Mouse (Mus musculus) testis, adult 2 months (tissue): ENCODE results near the gene Apip. TPM values are rescaled to one million over a fixed set of nuclear protein-coding genes. Genes with fewer than 3 reads are reported as not detected.

Experiments
- H3K27ac ChIP-seq: fragments of 200-500 bp; 2 replicates; pipeline ENCODE4 v1.5.1; 2012; ENCODE audit warnings: low read depth, low read length; ENCODE audit not compliant: control insufficient read depth, insufficient read depth
- H3K27me3 ChIP-seq: fragments of 200-500 bp; 2 replicates; pipeline ENCODE4 v1.6.1; 2012; ENCODE audit warnings: mild to moderate bottlenecking, low read length, moderate library complexity; ENCODE audit not compliant: control insufficient read depth, insufficient read depth
- H3K36me3 ChIP-seq: fragments of 200-500 bp; 2 replicates; pipeline ENCODE4 v1.6.1; 2012; ENCODE audit warnings: mild to moderate bottlenecking, low read length; ENCODE audit not compliant: control insufficient read depth, insufficient read depth
- H3K4me1 ChIP-seq: fragments of 200-500 bp; 2 replicates; pipeline ENCODE4 v1.6.1; 2012; ENCODE audit warnings: low read length; ENCODE audit not compliant: control insufficient read depth, insufficient read depth
- H3K4me3 ChIP-seq: fragments of 200-500 bp; 2 replicates; pipeline ENCODE4 v1.5.1; 2012; ENCODE audit warnings: low read depth, mild to moderate bottlenecking, low read length, moderate library complexity, mixed read lengths; ENCODE audit not compliant: control insufficient read depth
- CTCF ChIP-seq: fragments of 200-500 bp; IDR thresholded peaks from 2 replicates; pipeline ENCODE4 v1.5.1; 2012; ENCODE audit warnings: low read depth, mild to moderate bottlenecking, inconsistent platforms, low read length, moderate library complexity; ENCODE audit not compliant: control insufficient read depth, insufficient read depth, insufficient replicate concordance
- POLR2A ChIP-seq: fragments of 200-500 bp; IDR thresholded peaks from 2 replicates; pipeline ENCODE4 v1.6.1; 2012; ENCODE audit warnings: low read depth, mild to moderate bottlenecking, inconsistent platforms, low read length, moderate library complexity; ENCODE audit not compliant: control insufficient read depth
- polyA plus RNA-seq: library from polyadenylated mRNA; depleted of rRNA; stranded (reverse); fragments of >200 nt; gene quantifications from 2 replicates; pipeline ENCODE4 v1.2.3, GENCODE M21; 2012

The Apip gene
- polyA plus RNA-seq, 1 experiment: 16.9 TPM

DNA sequence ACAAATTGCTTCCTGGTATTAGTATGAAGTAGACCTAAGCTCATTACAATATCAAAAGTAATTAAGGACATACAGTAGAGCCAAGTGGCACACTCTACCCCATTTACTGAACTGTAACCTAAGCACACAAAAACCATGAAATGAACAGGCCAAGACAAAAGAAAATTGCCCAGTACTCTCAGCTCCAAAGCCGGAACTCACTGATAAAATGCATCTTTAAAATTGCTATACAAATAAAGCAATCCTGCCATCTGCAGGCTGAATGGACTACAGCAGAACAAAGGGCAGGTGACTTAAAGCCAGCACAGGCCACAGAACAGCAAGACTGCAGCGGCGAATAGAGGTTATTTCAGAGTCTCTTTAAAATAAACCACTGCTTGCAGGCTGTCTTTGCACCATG lies 10.6 kb upstream of the Apip start:
- no peaks in the 10 kb centered on the region for H3K27me3 ChIP-seq
- no peak overlapping the region for H3K27ac ChIP-seq
- H3K4me1 ChIP-seq: no peaks in the 10 kb centered on the region
- no peak overlapping the region for H3K4me3 ChIP-seq
- TF ChIP-seq CTCF: no peak; the same call in 1 of the 2 replicates
- no peak for TF ChIP-seq POLR2A
- no peaks in the 10 kb centered on the region for H3K36me3 ChIP-seq

DNA sequence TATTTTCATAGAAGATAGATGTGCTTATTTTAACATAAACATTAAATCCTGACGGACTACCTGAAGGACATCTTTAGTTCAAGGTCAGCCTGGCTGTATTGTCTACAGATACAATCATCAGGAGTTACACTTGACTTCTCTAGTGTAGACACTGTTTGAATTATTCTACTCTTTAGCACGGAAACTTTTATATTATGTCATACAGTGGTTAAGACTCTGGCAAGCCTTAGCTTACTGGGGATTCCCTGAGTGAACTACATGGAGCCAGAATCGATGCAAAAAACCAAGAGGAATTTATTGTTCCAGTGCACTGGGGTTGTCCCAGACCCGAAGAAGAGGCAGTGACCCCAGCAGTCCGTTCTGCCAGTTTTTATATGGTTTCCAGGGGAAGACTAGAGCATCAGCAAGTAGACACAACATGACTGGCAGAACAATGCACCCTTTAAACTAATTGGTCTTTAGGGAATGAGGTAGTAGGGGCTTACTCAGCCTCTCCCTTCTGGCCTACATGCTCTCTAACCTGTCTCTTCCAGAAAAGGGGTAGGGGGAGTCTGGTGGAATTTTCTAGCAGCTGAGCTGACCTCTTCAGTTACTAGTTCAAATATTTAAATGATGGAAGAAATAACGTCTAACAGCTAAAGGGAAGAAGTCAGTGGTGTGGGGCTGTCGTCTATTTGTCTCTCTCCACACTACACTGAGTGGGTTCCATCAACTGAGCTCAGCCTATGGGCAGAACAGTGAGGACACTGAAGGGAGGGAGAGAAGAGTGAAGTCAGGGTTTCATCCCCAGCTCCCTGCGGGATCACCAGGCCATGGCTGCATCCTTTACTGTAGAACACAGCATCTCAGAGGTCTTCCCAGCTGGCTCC lies 6.6 kb upstream of the Apip start:
- Histone ChIP-seq H3K27ac (no peak overlapping the region), H3K4me1 (no peaks in the 10 kb centered on the region; the same call in 1 of the 2 replicates), H3K27me3 (no peaks in the 10 kb centered on the region), H3K4me3 (no peak overlapping the region), H3K36me3 (no peaks in the 10 kb centered on the region)
- TF ChIP-seq CTCF (no peak), POLR2A (no peak)

DNA sequence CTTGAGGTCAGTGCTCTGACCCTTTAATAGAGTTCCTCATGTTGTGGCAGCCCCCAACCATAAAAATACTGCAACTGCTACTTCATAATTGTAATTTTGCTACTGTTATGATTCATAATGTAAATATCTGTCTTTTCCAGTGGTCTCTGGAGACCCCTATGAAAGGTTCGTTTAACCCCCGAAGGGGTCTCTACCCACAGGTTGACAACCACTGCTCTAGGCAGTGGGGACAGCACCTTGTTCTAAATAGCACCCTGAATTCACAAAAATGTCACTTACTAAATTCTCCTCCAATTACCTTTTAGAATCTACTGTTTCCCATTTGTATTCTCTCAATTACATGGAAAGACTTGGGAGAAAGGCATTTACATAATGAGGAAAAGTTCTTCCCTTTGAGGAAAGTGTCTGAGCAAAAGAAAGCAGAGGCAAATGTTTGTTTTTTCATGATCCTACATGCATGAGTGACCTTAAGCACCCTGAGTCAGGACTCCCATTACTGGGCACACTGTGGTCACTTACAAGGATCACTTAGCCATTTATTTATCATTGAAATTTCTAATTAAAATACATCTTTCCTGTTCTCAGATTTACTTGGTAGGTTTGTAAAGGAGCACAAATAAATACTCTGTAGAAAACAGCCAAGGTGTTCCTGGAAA lies 5.8 kb upstream of the Apip start:
- H3K27me3 ChIP-seq: no peaks in the 10 kb centered on the region
- no peak for TF ChIP-seq CTCF
- TF ChIP-seq POLR2A: no peak
- no peak overlapping the region for H3K27ac ChIP-seq

DNA sequence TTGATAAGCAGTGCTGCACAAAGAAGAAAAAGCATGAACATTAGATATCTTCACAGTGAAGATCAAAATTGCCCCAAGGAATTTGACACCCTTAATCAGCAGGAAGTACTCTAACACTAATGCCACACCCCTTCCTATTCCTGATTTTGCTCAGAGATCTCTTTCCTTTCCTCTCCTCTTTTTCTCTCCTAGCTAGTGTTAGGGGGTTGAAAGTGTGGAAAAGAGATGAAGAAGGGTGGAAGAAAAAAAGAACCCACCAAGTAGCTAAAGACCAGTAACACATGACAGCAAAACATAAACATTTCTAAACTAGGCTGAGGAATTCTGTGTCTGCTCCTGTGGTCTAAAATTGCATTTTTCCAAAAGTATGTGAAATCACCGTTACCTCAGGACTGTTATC lies 4.9 kb upstream of the Apip start:
- TF ChIP-seq POLR2A (no peak), CTCF (no peak)
- no peaks in the 10 kb centered on the region for H3K27me3 ChIP-seq
- no peaks in the 10 kb centered on the region; the same call in 1 of the 2 replicates for H3K4me1 ChIP-seq
- no peaks in the 10 kb centered on the region for H3K36me3 ChIP-seq
- no peak overlapping the region for H3K4me3 ChIP-seq
- no peak overlapping the region for H3K27ac ChIP-seq

More for the DNA sequence above, 5.8 kb upstream of the Apip start:
- Histone ChIP-seq H3K4me3 (no peak overlapping the region), H3K4me1 (no peaks in the 10 kb centered on the region; the same call in 1 of the 2 replicates), H3K36me3 (no peaks in the 10 kb centered on the region)

DNA sequence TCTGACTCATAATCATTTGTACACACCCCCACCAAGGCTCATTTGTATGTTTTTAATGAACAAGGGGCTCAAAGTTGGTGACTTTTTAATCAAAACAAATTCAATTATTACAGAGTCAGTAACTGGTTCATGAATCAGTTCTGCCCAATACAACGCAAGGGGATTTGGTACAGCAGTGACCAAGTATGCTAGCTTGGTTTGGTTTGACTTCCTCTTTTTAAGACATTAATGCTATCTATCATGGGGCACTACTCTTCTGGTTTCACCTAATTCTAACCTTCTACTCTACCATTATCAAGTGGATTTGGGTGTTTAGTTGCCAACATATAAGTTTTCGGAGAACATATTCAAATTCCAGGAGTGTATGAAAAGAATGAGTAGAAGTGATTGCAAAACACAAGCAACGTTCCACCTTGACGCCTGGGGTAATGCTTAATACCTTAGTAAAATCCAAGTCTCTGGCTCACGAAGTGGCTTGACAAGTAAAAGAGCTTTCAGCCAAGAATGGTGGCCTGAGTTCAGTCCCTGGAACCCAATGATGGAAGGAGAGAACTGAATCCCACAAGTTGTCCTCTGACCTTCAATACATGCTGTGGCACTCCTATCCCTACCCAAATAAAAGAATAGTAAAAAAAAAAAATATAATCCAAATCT lies 3.6 kb upstream of the Apip start:
- Histone ChIP-seq H3K4me3 (no peak overlapping the region), H3K27ac (no peak overlapping the region), H3K36me3 (no peaks in the 10 kb centered on the region), H3K27me3 (no peaks in the 10 kb centered on the region), H3K4me1 (no peaks in the 10 kb centered on the region; the same call in 1 of the 2 replicates)
- TF ChIP-seq POLR2A (no peak), CTCF (no peak)

DNA sequence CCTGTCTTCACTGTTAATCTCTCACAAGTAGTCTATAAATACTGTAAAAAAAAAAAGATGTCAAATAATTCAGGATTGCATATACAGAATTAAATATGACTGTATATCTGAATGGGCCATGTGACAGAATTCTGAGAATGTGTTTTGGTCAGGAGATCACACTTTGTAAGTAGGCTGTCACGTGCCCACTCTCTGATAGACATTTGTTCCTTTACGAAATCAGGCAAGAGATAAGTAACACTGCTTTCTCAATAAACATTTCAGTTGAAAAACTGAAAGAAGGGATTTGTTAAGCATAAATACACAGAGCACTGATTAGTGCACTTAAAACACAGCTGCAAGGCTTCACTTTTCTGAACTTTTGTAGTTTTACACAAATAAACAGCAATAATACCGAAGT lies 2.9 kb upstream of the Apip start:
- TF ChIP-seq POLR2A: no peak
- no peak for TF ChIP-seq CTCF
- no peaks in the 10 kb centered on the region for H3K27me3 ChIP-seq
- H3K4me1 ChIP-seq: no peaks in the 10 kb centered on the region; the same call in 1 of the 2 replicates
- H3K27ac ChIP-seq: no peak overlapping the region
- no peak overlapping the region for H3K4me3 ChIP-seq
- no peaks in the 10 kb centered on the region for H3K36me3 ChIP-seq

DNA sequence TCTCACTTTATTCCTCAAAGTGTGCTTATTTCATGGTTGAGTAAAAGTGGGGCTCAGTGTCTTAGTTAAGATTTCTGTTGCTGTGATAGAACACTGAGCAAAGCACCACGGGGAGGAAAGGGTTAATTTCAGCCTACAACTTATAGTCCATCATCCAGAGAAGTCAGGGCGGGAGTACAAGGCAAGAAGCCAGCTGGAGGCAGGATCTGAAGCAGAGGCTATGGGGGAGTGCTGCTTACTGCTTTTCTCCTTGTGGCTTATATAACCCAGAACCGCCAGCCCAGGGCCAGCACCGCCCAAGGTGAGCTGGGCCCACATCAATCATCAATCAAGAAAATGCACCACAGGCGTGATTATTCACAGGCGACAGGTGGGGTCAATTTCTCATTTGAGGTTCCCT lies 7.6 kb downstream of the Apip start:
- H3K36me3 ChIP-seq: no peaks in the 10 kb centered on the region
- no peaks in the 10 kb centered on the region for H3K4me1 ChIP-seq
- no peak overlapping the region for H3K4me3 ChIP-seq
- H3K27ac ChIP-seq: no peak overlapping the region
- no peak for TF ChIP-seq POLR2A
- TF ChIP-seq CTCF: no peak
- H3K27me3 ChIP-seq: no peaks in the 10 kb centered on the region
